Mouse (Mus musculus) T-helper 2 cell (primary cell): Measurements from ENCODE around the gene Psmb10.

Experiments
- in situ Hi-C: fragments of 300-600 bp; cut with MboI, MseI; formaldehyde crosslinking; loops from one replicate; pipeline ENCODE4 v1.15.1; 2025; ENCODE audit warnings: high pct_unique_total_duplicates

The Psmb10 gene

GRCm38 (mm10) chr8:105937496-105938305, 543 bp downstream of the Psmb10 start:
- in situ Hi-C loops: loop anchor here (5.0 kb wide), 1 partner anchor 230 kb away; the partner anchor contains the start of genes 4933405L10Rik and Enkd1

- in situ Hi-C loops: loop anchor here (5.0 kb wide), 1 partner anchor 230 kb away; the partner anchor contains the start of genes 4933405L10Rik and Enkd1
Observed at GRCm38 (mm10) chr8:105936866-105937475, 1.3 kb downstream of the Psmb10 start.

GRCm38 (mm10) chr8:105935863-105936603, 2.2 kb downstream of the Psmb10 start:
- in situ Hi-C loops: loop anchor here (5.0 kb wide), 1 partner anchor 229 kb away; the partner anchor contains the start of genes 4933405L10Rik and Enkd1

GRCm38 (mm10) chr8:105935105-105935504, 3.1 kb downstream of the Psmb10 start:
- in situ Hi-C loops: loop anchor here (5.0 kb wide), 1 partner anchor 228 kb away; the partner anchor contains the start of genes 4933405L10Rik and Enkd1

GRCm38 (mm10) chr8:105933762-105934161, 4.5 kb downstream of the Psmb10 start, which contains the start of gene Ctrl:
TSS of gene Ctrl (minus strand) at chr8:105933862.
- in situ Hi-C loops: loop anchor here (5.0 kb wide), 1 partner anchor 944 kb away; no protein-coding TSS in a partner anchor

- in situ Hi-C loops: loop anchor here (5.0 kb wide), 1 partner anchor 945 kb away; no protein-coding TSS in a partner anchor
Observed at GRCm38 (mm10) chr8:105932525-105932924, 5.7 kb downstream of the Psmb10 start.

- in situ Hi-C loops: loop anchor here (5.0 kb wide), 1 partner anchor 946 kb away; no protein-coding TSS in a partner anchor
Observed at GRCm38 (mm10) chr8:105931271-105931670, 7.0 kb downstream of the Psmb10 start.

- in situ Hi-C loops: loop anchor here (5.0 kb wide), 1 partner anchor 947 kb away; no protein-coding TSS in a partner anchor
Observed at GRCm38 (mm10) chr8:105930602-105931001, 7.6 kb downstream of the Psmb10 start.

GRCm38 (mm10) chr8:105925123-105925522, 13.1 kb downstream of the Psmb10 start:
- in situ Hi-C loops: loop anchor here (5.0 kb wide), 2 partner anchors 33 to 93 kb away; partner anchors contain the start of gene Nrn1l

GRCm38 (mm10) chr8:105919390-105919789, 18.9 kb downstream of the Psmb10 start:
- in situ Hi-C loops: no loop called here

GRCm38 (mm10) chr8:105900941-105901616, 37.2 kb downstream of the Psmb10 start:
- in situ Hi-C loops: no loop called here

- in situ Hi-C loops: no loop called here
Observed at GRCm38 (mm10) chr8:105900180-105900940, 37.9 kb downstream of the Psmb10 start, which contains the start of gene Pskh1. TSS of gene Pskh1 (plus strand) at chr8:105900441.

- in situ Hi-C loops: no loop called here
Observed at GRCm38 (mm10) chr8:105897801-105898480, 40.3 kb downstream of the Psmb10 start.

GRCm38 (mm10) chr8:105893339-105893738, 44.9 kb downstream of the Psmb10 start, which contains the start of gene Nrn1l:
TSS of gene Nrn1l (plus strand) at chr8:105893567.
- in situ Hi-C loops: loop anchor here (5.0 kb wide), 1 partner anchor 34 kb away; no protein-coding TSS in a partner anchor

GRCm38 (mm10) chr8:105892432-105892831, 45.8 kb downstream of the Psmb10 start:
- in situ Hi-C loops: loop anchor here (5.0 kb wide), 1 partner anchor 35 kb away; no protein-coding TSS in a partner anchor

GRCm38 (mm10) chr8:105890870-105891269, 47.4 kb downstream of the Psmb10 start:
- in situ Hi-C loops: loop anchor here (5.0 kb wide), 1 partner anchor 36 kb away; no protein-coding TSS in a partner anchor

- in situ Hi-C loops: loop anchor here (5.0 kb wide), 1 partner anchor 37 kb away; no protein-coding TSS in a partner anchor
Observed at GRCm38 (mm10) chr8:105889756-105890465, 48.3 kb downstream of the Psmb10 start.
